Mouse (Mus musculus) heart, adult 2 months (tissue): ENCODE data around the gene Nrxn3.

Experiments
- EP300 ChIP-seq: fragments of 200-500 bp; IDR thresholded peaks from 2 replicates; pipeline ENCODE4 v1.6.1; 2011; ENCODE audit warnings: low read depth, low read length, control low read depth; ENCODE audit not compliant: insufficient read depth
- POLR2A ChIP-seq: fragments of 200-500 bp; IDR thresholded peaks from 2 replicates; pipeline ENCODE4 v1.6.1; 2011; ENCODE audit warnings: mild to moderate bottlenecking, low read depth, low read length, control low read depth; ENCODE audit not compliant: insufficient read depth

- TF ChIP-seq POLR2A, result no peak
- no peak for TF ChIP-seq EP300
Observed at GRCm38 (mm10) chr12:88735045-88735444, 12.4 kb downstream of the Nrxn3 start.
